Mouse (Mus musculus): ENCODE data around the gene Rb1. TPM values are rescaled to one million over a fixed set of nuclear protein-coding genes. Genes with fewer than 3 reads are reported as not detected.

The Rb1 gene
- polyA plus RNA-seq, 1 experiment = 2.9 TPM

GRCm38 (mm10) chr14:73307490-73307889 is 18.1 kb downstream of the Rb1 start:
- peaks cover 3% of the 10 kb centered on the region; the same call in 1 of the 2 replicates for H3K4me1 ChIP-seq (ENCODE audit: control insufficient read depth, insufficient read depth, insufficient read length, low read length)
- TF ChIP-seq CTCF (IDR thresholded peaks at IDR 0.05; ENCODE audit: extremely low read depth, insufficient read length, insufficient replicate concordance, low read depth, low read length) (no peak), POLR2A (IDR thresholded peaks at IDR 0.05; ENCODE audit: low read depth, low read length) (no peak)
- 0 out of 2 replicates have a peak, but pooled peaks cover 2% of the 10 kb centered on the region for H3K36me3 ChIP-seq (ENCODE audit: control insufficient read depth, insufficient read depth, low read length)
- H3K27ac ChIP-seq (ENCODE audit: insufficient read depth, low read depth, low read length) = no peak overlapping the region
- H3K4me3 ChIP-seq (ENCODE audit: low read depth, low read length) = no peak overlapping the region
- WGBS = 93% methylated on average over 1 of the region's 1 CpGs
- H3K27me3 ChIP-seq (ENCODE audit: control insufficient read depth, insufficient read depth, low read length) = no peaks in the 10 kb centered on the region

DNA sequence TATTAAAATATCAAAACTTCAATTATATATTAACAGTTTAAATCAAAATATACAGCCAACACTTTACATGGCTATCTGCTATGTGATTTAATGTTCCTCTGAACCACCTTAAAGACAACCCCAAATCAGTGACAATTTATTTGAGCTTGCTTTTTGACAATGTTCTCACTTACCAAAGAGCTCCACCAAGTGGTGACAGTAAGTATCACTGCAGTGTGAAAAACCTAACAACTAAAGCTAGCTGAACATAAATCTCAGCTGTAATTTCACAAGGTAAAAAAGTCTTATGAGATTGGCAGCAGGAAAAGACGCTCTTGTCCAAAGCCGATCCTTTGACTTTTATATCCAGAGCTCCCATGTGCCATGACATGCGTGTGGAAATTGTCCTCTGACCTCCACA is 22.4 kb downstream of the Rb1 start:
- Histone ChIP-seq H3K4me1 (ENCODE audit: control insufficient read depth, insufficient read depth, insufficient read length, low read length) (no peaks in the 10 kb centered on the region; the same call in 1 of the 2 replicates), H3K27me3 (ENCODE audit: control insufficient read depth, insufficient read depth, low read length) (no peaks in the 10 kb centered on the region), H3K27ac (ENCODE audit: insufficient read depth, low read depth, low read length) (no peak overlapping the region), H3K4me3 (ENCODE audit: low read depth, low read length) (no peak overlapping the region), H3K36me3 (ENCODE audit: control insufficient read depth, insufficient read depth, low read length) (0 out of 2 replicates have a peak, but pooled peaks cover 3% of the 10 kb centered on the region)
- TF ChIP-seq CTCF (IDR thresholded peaks at IDR 0.05; ENCODE audit: extremely low read depth, insufficient read length, insufficient replicate concordance, low read depth, low read length) (no peak), POLR2A (IDR thresholded peaks at IDR 0.05; ENCODE audit: low read depth, low read length) (no peak)
- 35% methylated on average over 3 of the region's 3 CpGs for WGBS

GRCm38 (mm10) chr14:73301856-73302255 is 23.8 kb downstream of the Rb1 start:
- WGBS = 69% methylated on average over 4 of the region's 4 CpGs

DNA sequence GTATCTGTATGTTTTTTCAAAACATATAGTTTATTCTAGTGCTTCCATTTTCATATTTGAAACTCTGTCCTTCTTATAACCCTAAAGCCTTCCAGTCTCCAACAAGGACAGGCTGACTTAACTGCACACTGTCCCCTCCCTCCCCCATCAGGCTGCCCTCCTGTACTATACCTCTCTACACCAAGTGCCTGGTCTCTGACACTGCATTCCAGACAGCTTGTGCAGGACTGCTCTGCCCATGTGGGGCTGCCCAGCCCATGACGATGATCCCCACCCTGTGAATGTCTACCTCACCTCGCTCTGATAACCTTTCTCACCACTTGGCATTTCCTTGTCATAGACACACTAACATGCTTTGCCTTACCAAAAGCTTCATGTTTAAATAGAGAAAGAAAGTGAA is 30.1 kb downstream of the Rb1 start:
- no peaks in the 10 kb centered on the region for H3K27me3 ChIP-seq (ENCODE audit: control insufficient read depth, insufficient read depth, low read length)
- WGBS = 64% methylated on average over 2 of the region's 2 CpGs
- no peak overlapping the region for H3K4me3 ChIP-seq (ENCODE audit: low read depth, low read length)
- TF ChIP-seq POLR2A (IDR thresholded peaks at IDR 0.05; ENCODE audit: low read depth, low read length) = no peak
- H3K27ac ChIP-seq (ENCODE audit: insufficient read depth, low read depth, low read length) = no peak overlapping the region
- H3K4me1 ChIP-seq (ENCODE audit: control insufficient read depth, insufficient read depth, insufficient read length, low read length) = no peaks in the 10 kb centered on the region; the same call in 1 of the 2 replicates
- peaks cover 21% of the 10 kb centered on the region for H3K36me3 ChIP-seq (ENCODE audit: control insufficient read depth, insufficient read depth, low read length)

More at GRCm38 (mm10) chr14:73301856-73302255, 23.8 kb downstream of the Rb1 start:
- Histone ChIP-seq H3K4me3 (ENCODE audit: low read depth, low read length) (no peak overlapping the region), H3K27me3 (ENCODE audit: control insufficient read depth, insufficient read depth, low read length) (no peaks in the 10 kb centered on the region), H3K36me3 (ENCODE audit: control insufficient read depth, insufficient read depth, low read length) (peaks cover 6% of the 10 kb centered on the region), H3K27ac (ENCODE audit: insufficient read depth, low read depth, low read length) (no peak overlapping the region), H3K4me1 (ENCODE audit: control insufficient read depth, insufficient read depth, insufficient read length, low read length) (no peaks in the 10 kb centered on the region; the same call in 1 of the 2 replicates)
- TF ChIP-seq POLR2A (IDR thresholded peaks at IDR 0.05; ENCODE audit: low read depth, low read length) (no peak), CTCF (IDR thresholded peaks at IDR 0.05; ENCODE audit: extremely low read depth, insufficient read length, insufficient replicate concordance, low read depth, low read length) (no peak)

DNA sequence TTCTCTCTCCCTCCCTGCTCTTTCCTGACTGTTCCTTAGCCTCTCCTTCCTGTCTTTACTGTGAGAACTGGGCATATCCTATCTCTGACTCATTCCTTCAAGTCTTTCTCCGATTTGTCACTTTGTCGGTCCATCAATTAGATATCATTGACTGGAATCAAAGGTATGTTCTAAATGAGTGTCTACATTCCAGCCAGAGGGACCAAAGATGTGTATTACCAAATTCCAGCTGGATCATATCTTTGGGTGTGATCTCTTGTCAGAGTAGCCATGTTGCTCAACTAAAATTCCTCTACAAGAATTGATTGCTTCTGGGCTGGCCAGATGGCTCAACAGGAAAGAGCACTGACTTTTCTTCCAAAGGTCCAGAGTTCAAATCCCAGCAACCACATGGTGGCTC is 32.0 kb downstream of the Rb1 start:
- 76% methylated on average over 2 of the region's 2 CpGs for WGBS
- Histone ChIP-seq H3K27ac (ENCODE audit: insufficient read depth, low read depth, low read length) (no peak overlapping the region), H3K36me3 (ENCODE audit: control insufficient read depth, insufficient read depth, low read length) (peaks cover 28% of the 10 kb centered on the region), H3K4me1 (ENCODE audit: control insufficient read depth, insufficient read depth, insufficient read length, low read length) (no peaks in the 10 kb centered on the region), H3K4me3 (ENCODE audit: low read depth, low read length) (no peak overlapping the region), H3K27me3 (ENCODE audit: control insufficient read depth, insufficient read depth, low read length) (no peaks in the 10 kb centered on the region)
- TF ChIP-seq POLR2A (IDR thresholded peaks at IDR 0.05; ENCODE audit: low read depth, low read length) = no peak

DNA sequence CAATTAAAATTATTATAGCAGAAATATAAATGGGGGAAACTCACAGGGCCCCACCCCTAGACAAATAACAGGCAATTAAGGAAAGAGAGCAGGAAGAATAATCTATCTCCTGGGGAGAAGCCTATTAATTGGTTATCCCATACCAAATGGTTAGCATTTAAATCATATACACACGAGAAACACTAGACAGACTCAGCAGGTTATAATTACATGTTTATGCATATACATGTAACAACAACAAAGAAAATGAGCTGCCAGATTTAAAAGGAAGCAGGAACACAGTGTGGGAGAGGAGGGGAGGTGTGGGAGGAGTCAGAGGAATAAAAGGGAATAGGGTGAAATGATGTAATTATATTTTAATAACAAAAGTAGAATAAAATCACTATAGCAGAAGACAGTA is 33.2 kb downstream of the Rb1 start:
- no peak overlapping the region for H3K27ac ChIP-seq (ENCODE audit: insufficient read depth, low read depth, low read length)
- WGBS = 53% methylated on average over 1 of the region's 1 CpGs
- TF ChIP-seq CTCF (IDR thresholded peaks at IDR 0.05; ENCODE audit: extremely low read depth, insufficient read length, insufficient replicate concordance, low read depth, low read length) (no peak), POLR2A (IDR thresholded peaks at IDR 0.05; ENCODE audit: low read depth, low read length) (no peak)
- H3K36me3 ChIP-seq (ENCODE audit: control insufficient read depth, insufficient read depth, low read length) = peaks cover 27% of the 10 kb centered on the region
- no peaks in the 10 kb centered on the region for H3K27me3 ChIP-seq (ENCODE audit: control insufficient read depth, insufficient read depth, low read length)
- no peak overlapping the region for H3K4me3 ChIP-seq (ENCODE audit: low read depth, low read length)
- H3K4me1 ChIP-seq (ENCODE audit: control insufficient read depth, insufficient read depth, insufficient read length, low read length) = no peaks in the 10 kb centered on the region

- 86% methylated on average over 2 of the region's 2 CpGs for WGBS
Observed at GRCm38 (mm10) chr14:73289915-73290314, 35.7 kb downstream of the Rb1 start.

DNA sequence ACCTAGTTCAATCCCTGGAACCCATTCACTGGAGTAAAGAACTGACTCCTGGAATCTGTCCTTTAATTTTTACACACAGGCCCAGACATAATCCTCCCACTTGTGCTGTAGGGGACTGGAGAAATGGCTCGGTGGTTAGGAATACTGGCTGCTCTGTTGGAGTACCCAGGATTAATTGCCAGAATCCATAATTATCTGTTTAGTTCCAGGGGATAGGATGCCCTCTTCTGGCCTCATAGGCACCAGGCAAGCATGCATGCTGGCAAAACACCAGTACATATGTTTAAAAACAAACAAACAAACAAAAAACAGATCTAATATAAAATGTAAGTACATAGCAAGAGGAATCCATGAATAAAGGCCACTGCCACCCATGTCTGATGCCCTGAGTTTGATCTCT is 44.6 kb downstream of the Rb1 start:
- no peak for TF ChIP-seq POLR2A (IDR thresholded peaks at IDR 0.05; ENCODE audit: low read depth, low read length)
- no peak for TF ChIP-seq CTCF (IDR thresholded peaks at IDR 0.05; ENCODE audit: extremely low read depth, insufficient read length, insufficient replicate concordance, low read depth, low read length)
- H3K27ac ChIP-seq (ENCODE audit: insufficient read depth, low read depth, low read length) = no peak overlapping the region
- H3K36me3 ChIP-seq (ENCODE audit: control insufficient read depth, insufficient read depth, low read length) = peaks cover 26% of the 10 kb centered on the region
- H3K4me3 ChIP-seq (ENCODE audit: low read depth, low read length) = no peak overlapping the region
- H3K4me1 ChIP-seq (ENCODE audit: control insufficient read depth, insufficient read depth, insufficient read length, low read length) = no peaks in the 10 kb centered on the region
- no peaks in the 10 kb centered on the region for H3K27me3 ChIP-seq (ENCODE audit: control insufficient read depth, insufficient read depth, low read length)
- 16% methylated on average over 1 of the region's 1 CpGs for WGBS

More at GRCm38 (mm10) chr14:73289915-73290314, 35.7 kb downstream of the Rb1 start:
- no peaks in the 10 kb centered on the region for H3K4me1 ChIP-seq (ENCODE audit: control insufficient read depth, insufficient read depth, insufficient read length, low read length)
- no peak overlapping the region for H3K4me3 ChIP-seq (ENCODE audit: low read depth, low read length)
- no peak for TF ChIP-seq CTCF (IDR thresholded peaks at IDR 0.05; ENCODE audit: extremely low read depth, insufficient read length, insufficient replicate concordance, low read depth, low read length)
- H3K36me3 ChIP-seq (ENCODE audit: control insufficient read depth, insufficient read depth, low read length) = peaks cover 30% of the 10 kb centered on the region
- H3K27ac ChIP-seq (ENCODE audit: insufficient read depth, low read depth, low read length) = no peak overlapping the region
- no peaks in the 10 kb centered on the region for H3K27me3 ChIP-seq (ENCODE audit: control insufficient read depth, insufficient read depth, low read length)
